Mouse (Mus musculus): ENCODE measurements around the gene Brd9. TPM values are rescaled to one million over a fixed set of nuclear protein-coding genes. Genes with fewer than 3 reads are reported as not detected.
"Not testable (repeated sequence)": the region's sequence is repeated elsewhere in the genome, so short reads cannot be mapped to it uniquely, and the experiment has no call there.

Gene Brd9
- polyA plus RNA-seq, 1 experiment from 2014 or later = 41.1 TPM

DNA sequence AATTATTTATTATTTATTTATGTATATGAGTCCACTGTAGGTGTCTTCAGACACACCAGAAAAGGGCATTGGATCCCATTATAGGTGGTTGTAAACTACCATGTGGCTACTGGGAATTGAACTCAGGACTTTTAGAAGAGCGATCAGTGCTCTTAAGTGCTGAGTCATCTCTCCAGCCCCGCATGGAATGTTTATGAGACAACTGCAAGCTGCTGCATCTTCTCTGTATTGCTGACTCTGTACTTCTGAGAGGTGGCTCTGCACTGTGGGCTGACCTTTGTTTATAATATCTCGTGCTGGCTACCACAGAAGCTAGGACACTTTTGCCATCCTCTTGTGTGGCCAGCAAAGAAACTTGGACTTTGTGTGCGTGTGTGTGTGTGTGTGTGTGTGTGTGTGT, 63.9 kb downstream of the Brd9 start:
- no peak for ATAC-seq (ENCODE audit: insufficient read depth, low FRiP score)
- no peaks in the 10 kb centered on the region for H3K9me3 ChIP-seq (replicated peaks; ENCODE audit: control insufficient read depth, low read length)
- no peak overlapping the region for H3K4me2 ChIP-seq (ENCODE audit: low read depth, low read length)
- H3K27me3 ChIP-seq (ENCODE audit: control insufficient read depth, insufficient read depth, low read length) = peaks cover 7% of the 10 kb centered on the region; the same call in 1 of the 2 replicates
- WGBS = 50% methylated on average over 4 of the region's 4 CpGs
- H3K9ac ChIP-seq (ENCODE audit: low read length) = no peak overlapping the region
- no peaks in the 10 kb centered on the region for H3K36me3 ChIP-seq (ENCODE audit: control insufficient read depth, insufficient read depth, low read length)
- no peaks in the 10 kb centered on the region for H3K4me1 ChIP-seq (ENCODE audit: control insufficient read depth, insufficient read depth, low read length)
- H3K27ac ChIP-seq (ENCODE audit: low read length) = no peak overlapping the region
- no peak overlapping the region for H3K4me3 ChIP-seq (replicated peaks; ENCODE audit: low read length)

DNA sequence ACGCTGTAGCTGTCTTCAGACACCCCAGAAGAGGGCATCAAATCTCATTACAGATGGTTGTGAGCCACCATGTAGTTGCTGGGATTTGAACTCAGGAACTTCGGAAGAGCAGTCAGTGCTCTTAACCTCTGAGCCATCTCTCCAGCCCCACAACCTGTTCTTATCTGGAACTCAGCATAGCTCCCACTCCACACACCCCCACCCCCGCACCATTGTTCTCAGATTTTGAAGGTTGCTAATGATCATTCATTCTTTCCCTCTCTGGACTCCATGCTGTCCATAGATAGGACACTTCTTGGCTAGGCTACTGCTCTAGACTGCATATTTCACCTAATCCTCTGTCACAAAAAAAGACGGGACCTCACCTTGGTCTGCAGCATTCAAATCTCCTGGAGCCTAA, 69.3 kb downstream of the Brd9 start:
- not testable (repeated sequence) for ATAC-seq (ENCODE audit: insufficient read depth, low FRiP score); H3K4me1 ChIP-seq (ENCODE audit: control insufficient read depth, insufficient read depth, low read length); H3K4me2 ChIP-seq (ENCODE audit: low read depth, low read length); H3K36me3 ChIP-seq (ENCODE audit: control insufficient read depth, insufficient read depth, low read length); H3K4me3 ChIP-seq (replicated peaks; ENCODE audit: low read length); H3K9ac ChIP-seq (ENCODE audit: low read length); H3K27ac ChIP-seq (ENCODE audit: low read length); H3K9me3 ChIP-seq (replicated peaks; ENCODE audit: control insufficient read depth, low read length)
- H3K27me3 ChIP-seq (ENCODE audit: control insufficient read depth, insufficient read depth, low read length) = peaks cover 24% of the 10 kb centered on the region
- WGBS = 86% methylated on average over 4 of the region's 4 CpGs

DNA sequence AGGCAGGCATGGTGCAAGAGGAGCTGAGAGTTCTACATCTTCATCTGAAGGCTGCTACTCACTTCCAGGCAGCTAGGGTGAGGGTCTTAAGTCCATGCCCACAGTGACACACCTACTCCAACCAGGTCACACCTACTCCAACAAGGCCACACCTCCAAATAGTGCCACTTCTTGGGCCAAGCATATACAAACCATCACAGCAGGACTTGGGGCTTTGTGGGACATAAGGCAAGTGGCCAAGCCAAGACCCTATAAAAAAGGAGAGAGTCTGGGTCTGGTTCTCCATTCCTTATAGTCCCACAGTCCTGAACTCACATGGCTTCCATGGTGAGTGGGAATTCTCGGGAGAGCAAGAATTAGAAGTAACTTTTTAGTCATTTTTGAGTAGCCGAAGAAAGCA, 70.6 kb downstream of the Brd9 start:
- H3K27ac ChIP-seq (ENCODE audit: low read length); H3K9me3 ChIP-seq (replicated peaks; ENCODE audit: control insufficient read depth, low read length); H3K36me3 ChIP-seq (ENCODE audit: control insufficient read depth, insufficient read depth, low read length); ATAC-seq (ENCODE audit: insufficient read depth, low FRiP score); H3K4me1 ChIP-seq (ENCODE audit: control insufficient read depth, insufficient read depth, low read length); H3K9ac ChIP-seq (ENCODE audit: low read length): not testable (repeated sequence)
- peak overlapping the region; percentile 63 for H3K4me3 ChIP-seq (replicated peaks; ENCODE audit: low read length)
- H3K4me2 ChIP-seq (ENCODE audit: low read depth, low read length) = peak overlapping the region; percentile 99; the same call in 1 of the 2 replicates
- peaks cover 24% of the 10 kb centered on the region for H3K27me3 ChIP-seq (ENCODE audit: control insufficient read depth, insufficient read depth, low read length)
- WGBS = 75% methylated on average over 2 of the region's 2 CpGs

DNA sequence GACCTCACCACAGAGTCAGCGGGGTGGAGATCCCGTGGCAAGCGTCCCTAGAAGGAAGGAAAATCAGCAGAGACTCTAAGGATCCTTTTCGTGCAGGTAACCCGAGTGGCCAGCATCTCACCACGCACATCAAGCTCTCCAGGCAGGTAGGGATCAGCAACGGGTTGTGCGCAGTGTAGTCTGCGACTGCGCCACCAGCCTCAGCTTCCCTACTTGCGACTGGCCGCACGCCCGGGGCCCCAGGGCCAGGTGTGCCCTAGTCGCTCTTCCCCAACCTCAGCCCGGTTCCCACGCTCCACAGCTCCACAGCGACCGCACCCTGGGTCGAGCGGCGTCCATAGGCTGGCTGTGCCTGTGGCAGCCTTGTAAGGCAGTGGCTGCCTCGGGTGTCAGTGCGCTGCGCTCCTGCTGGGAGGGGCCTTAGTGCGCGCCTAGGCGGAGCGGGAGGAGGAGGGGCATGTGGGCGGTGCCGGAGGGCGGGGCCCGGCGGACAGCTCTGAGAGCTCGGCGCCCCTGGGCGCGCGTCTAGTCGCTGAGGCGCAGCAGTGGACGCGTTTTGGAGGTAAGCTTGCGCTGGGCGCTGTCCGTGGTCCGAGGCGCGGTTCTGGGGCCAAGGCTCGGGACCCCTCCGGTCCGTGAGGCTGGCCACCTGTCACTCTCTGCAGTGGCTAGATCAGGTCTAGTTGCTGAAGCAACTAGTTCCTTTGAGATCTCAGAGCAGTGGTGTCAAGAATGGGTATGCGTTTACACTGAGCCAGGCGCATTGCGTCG, 71.5 kb downstream of the Brd9 start, which contains the start of gene Tppp:
Gene Tppp, plus strand, starts transcription at position 460 of the 771 bp plus-strand sequence.
- Histone ChIP-seq H3K4me1 (ENCODE audit: control insufficient read depth, insufficient read depth, low read length) (no peaks in the 10 kb centered on the region), H3K36me3 (ENCODE audit: control insufficient read depth, insufficient read depth, low read length) (no peaks in the 10 kb centered on the region), H3K4me3 (replicated peaks; ENCODE audit: low read length) (peak within 1 kb of the TSS; percentile 63), H3K9me3 (replicated peaks; ENCODE audit: control insufficient read depth, low read length) (no peaks in the 10 kb centered on the region), H3K27ac (ENCODE audit: low read length) (peak within 1 kb of the TSS; percentile 42; the same call in 1 of the 2 replicates), H3K27me3 (ENCODE audit: control insufficient read depth, insufficient read depth, low read length) (peaks cover 24% of the 10 kb centered on the region), H3K9ac (ENCODE audit: low read length) (peak within 1 kb of the TSS; percentile 74), H3K4me2 (ENCODE audit: low read depth, low read length) (peak within 1 kb of the TSS; percentile 99)
- under 1% methylated on average over 52 of the region's 56 CpGs for WGBS
- peak; percentile 97 for ATAC-seq (ENCODE audit: insufficient read depth, low FRiP score)

DNA sequence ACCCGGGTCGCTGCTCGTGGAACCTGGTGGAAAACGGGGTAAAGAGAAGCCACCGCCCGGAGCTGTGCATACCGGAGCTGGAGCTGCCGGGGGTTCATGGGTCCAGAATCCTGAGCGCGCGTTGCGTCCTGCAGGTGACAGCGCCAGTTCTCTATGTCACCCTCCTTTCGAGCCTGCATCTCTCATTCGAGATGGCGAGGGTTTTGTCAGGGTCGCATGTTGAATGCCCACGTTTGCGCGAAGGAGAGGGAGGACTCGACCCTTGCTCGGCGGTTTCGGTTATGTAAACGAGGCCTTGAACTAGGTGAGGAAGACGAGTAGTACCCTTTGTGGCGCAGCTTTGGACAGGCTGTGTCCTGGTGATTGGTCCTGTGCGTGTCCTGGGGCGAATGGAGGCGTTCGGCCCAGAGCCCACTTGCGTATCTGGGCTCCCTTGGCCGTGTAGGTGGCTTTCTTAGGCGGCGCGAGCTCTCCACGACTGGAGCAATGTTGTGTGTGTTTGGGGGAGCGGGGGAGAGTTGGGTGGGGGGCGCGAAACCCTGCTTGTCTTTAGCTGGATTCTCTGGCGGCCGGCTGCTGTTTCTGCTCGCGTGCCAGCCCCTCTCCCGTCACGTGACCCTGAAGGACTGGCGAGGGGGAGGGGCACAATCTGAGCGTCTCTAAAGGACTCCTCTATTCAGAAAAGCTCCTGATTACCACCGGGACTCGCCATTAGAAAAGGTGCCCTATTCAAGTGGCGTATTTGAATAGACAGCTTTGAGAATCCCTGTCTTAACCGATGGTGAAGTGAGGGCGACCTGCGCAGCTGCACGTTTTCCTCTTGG, 72.4 kb downstream of the Brd9 start:
- WGBS = 1% methylated on average over 55 of the region's 55 CpGs
- Histone ChIP-seq H3K27ac (ENCODE audit: low read length) (peak overlapping the region; percentile 1; the same call in 1 of the 2 replicates), H3K4me1 (ENCODE audit: control insufficient read depth, insufficient read depth, low read length) (no peaks in the 10 kb centered on the region), H3K9ac (ENCODE audit: low read length) (peak overlapping the region; percentile 70), H3K9me3 (replicated peaks; ENCODE audit: control insufficient read depth, low read length) (no peaks in the 10 kb centered on the region), H3K4me3 (replicated peaks; ENCODE audit: low read length) (peak overlapping the region; percentile 63), H3K36me3 (ENCODE audit: control insufficient read depth, insufficient read depth, low read length) (no peaks in the 10 kb centered on the region), H3K27me3 (ENCODE audit: control insufficient read depth, insufficient read depth, low read length) (peaks cover 24% of the 10 kb centered on the region), H3K4me2 (ENCODE audit: low read depth, low read length) (peak overlapping the region; percentile 99)
- ATAC-seq (ENCODE audit: insufficient read depth, low FRiP score) = no peak

Small RNAs within 50 kb of the gene (microRNA-seq; reads per million reads assigned to microRNA genes)
- gene Gm25197 = not detected

Other genes with a start within 250 kb of the Brd9 start
- 3.3 and 3.4 TPM in 2 replicates for gene Slc6a19, start 232.9 kb upstream of the Brd9 start, polyA plus RNA-seq (2015; fragmentation: Nextera tagmentation; extraction: Ambion mirVana)
- 22.8 and 26.1 TPM in 2 replicates for gene Slc12a7, start 204.7 kb upstream of the Brd9 start, polyA plus RNA-seq (2015; fragmentation: Nextera tagmentation; extraction: Ambion mirVana)
- gene Nkd2, start 90.2 kb upstream of the Brd9 start, polyA plus RNA-seq (2015; fragmentation: Nextera tagmentation; extraction: Ambion mirVana) = 5.0 and 6.4 TPM in 2 replicates
- 29.4 and 29.6 TPM in 2 replicates for gene Trip13, start within 50 bp of the Brd9 start, polyA plus RNA-seq (2015; fragmentation: Nextera tagmentation; extraction: Ambion mirVana)
- not detected in 2 replicates for gene Zdhhc11, start 26.0 kb downstream of the Brd9 start, polyA plus RNA-seq (2015; fragmentation: Nextera tagmentation; extraction: Ambion mirVana)
- gene Tppp, start 71.6 kb downstream of the Brd9 start, polyA plus RNA-seq (2015; fragmentation: Nextera tagmentation; extraction: Ambion mirVana) = 5.3 and 6.8 TPM in 2 replicates
- 11.6 and 13.1 TPM in 2 replicates for gene Cep72, start 124.5 kb downstream of the Brd9 start, polyA plus RNA-seq (2015; fragmentation: Nextera tagmentation; extraction: Ambion mirVana)
- gene Slc9a3, start 183.6 kb downstream of the Brd9 start, polyA plus RNA-seq (2015; fragmentation: Nextera tagmentation; extraction: Ambion mirVana) = 0.90 TPM in 2 replicates